Mouse (Mus musculus) gastrocnemius, postnatal 36 days (tissue): ENCODE data around the gene Papolg. TPM values are rescaled to one million over a fixed set of nuclear protein-coding genes. Genes with fewer than 3 reads are reported as not detected.
"Not testable (repeated sequence)": the region's sequence is repeated elsewhere in the genome, so short reads cannot be mapped to it uniquely, and the experiment has no call there.

Experiments used
- DNase-seq, 2 experiments: peaks; one replicate each; pipeline ENCODE4 v3.0.0; 2022
- intact Hi-C: fragments of 180-260 bp; cut with DNase I; formaldehyde crosslinking; loops from one replicate; pipeline ENCODE4 v1.15.1; 2025
- long read RNA-seq, 2 experiments: library from polyadenylated mRNA; stranded (forward); transcript quantifications; one replicate each; pipeline ENCODE4 v2.0.0; 2021
- total RNA-seq, 2 experiments: library from RNA; stranded (reverse); gene quantifications; 2 replicates each; pipeline ENCODE4 v1.2.3; 2021

Papolg gene
- total RNA-seq: 1 to 10 TPM; 3.2 to 4.0 TPM
- long read RNA-seq, experiment 1, partial matches to known transcripts: 1 of 2 reads
- long read RNA-seq, experiment 1, other reads (novel, unspliced or antisense): 0 of 2 reads
- long read RNA-seq, experiment 2, partial matches to known transcripts: 0 of 2 reads
- long read RNA-seq, experiment 2, other reads (novel, unspliced or antisense): 0 of 2 reads

DNA sequence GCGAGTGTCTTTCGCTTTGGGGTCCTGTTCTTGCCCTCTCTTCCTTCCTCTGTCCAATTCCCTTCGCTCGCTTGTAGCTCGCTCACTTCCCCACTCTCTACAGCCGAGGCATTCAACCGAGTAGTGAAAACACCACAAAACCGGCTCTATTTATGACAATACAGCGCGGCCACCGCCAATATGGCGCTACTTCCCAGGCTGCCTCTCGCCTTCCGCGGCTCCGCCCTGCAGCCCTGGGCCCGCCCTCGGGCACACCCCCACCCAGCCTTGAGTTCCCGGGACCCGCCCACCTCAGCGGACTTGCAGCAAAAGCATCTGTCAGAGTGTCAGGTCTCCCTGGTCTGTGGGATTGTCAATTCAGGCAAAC, at the start of gene Papolg:
Gene Papolg (minus strand): TSS at position 194 of the 367 bp plus-strand sequence.
- intact Hi-C loops: loop anchor here (2.0 kb wide), 1 partner anchor 60 kb away; no protein-coding TSS in a partner anchor
- peak; percentile 85 to 88 for DNase-seq

- intact Hi-C loops: not testable (repeated sequence)
These were observed 33.1 kb upstream of the Papolg start for GRCm38 (mm10) chr11:23928146-23928545.

DNA sequence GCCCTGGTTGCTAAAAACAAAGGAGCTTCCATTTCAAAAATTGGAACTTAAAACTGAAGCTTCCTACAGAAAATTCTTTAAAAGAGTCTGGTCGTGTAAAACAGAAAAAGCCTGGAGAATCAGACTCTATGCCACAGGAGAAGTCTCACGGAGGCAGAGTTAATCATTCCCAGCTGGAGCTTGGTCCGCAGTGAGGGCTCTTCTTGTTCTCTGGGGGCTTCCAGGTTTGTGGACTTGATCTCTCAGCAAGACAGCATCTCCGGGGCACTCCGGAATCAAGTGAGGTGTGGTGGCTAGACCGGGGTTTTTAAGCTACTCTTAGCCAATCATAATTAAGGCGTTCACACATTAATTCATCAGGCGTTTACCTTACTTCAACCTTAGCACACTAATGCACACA, 32.6 kb upstream of the Papolg start:
- DNase-seq: no peak
- intact Hi-C loops: no loop called here

More at GRCm38 (mm10) chr11:23928146-23928545, 33.1 kb upstream of the Papolg start:
- not testable (repeated sequence) for DNase-seq

DNA sequence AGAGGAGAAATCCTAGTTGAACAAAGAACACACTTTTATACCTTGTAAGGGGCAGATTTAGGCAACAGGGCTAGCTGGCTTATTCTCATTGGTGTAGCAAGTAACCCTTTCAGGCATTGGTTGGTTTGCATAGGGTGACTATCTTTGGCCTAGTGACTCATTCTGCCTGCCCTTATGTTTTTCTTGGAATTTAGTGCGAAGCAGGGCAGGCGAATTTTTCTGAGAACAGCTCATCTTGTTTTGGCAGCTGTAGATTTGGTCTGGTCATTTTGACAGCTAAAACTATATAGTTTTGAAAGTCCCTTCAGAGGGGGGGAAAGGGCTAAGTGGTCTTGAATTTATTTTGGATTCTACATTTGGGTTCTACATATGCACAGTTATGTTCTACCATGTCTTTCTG, 18.8 kb upstream of the Papolg start:
- intact Hi-C loops, DNase-seq: not testable (repeated sequence)

DNA sequence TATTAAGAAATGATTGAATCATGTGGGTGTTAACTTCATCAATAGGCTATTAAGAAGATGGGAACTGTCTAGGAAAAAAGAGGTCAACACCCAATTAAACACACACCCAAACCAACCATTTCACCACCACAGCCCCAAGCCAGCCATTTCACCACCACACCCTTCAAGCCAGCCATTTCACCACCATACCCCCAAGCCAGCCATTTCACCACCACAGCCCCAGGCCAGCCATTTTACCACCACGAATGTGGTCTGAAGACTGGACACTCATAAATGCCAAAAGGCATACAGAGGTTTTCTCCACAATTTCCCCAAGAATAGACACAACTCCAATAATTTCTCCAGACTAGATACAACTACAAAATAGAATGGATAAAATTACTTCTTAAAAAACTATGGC, 8.9 kb upstream of the Papolg start:
- no peak for DNase-seq
- intact Hi-C loops: no loop called here

DNA sequence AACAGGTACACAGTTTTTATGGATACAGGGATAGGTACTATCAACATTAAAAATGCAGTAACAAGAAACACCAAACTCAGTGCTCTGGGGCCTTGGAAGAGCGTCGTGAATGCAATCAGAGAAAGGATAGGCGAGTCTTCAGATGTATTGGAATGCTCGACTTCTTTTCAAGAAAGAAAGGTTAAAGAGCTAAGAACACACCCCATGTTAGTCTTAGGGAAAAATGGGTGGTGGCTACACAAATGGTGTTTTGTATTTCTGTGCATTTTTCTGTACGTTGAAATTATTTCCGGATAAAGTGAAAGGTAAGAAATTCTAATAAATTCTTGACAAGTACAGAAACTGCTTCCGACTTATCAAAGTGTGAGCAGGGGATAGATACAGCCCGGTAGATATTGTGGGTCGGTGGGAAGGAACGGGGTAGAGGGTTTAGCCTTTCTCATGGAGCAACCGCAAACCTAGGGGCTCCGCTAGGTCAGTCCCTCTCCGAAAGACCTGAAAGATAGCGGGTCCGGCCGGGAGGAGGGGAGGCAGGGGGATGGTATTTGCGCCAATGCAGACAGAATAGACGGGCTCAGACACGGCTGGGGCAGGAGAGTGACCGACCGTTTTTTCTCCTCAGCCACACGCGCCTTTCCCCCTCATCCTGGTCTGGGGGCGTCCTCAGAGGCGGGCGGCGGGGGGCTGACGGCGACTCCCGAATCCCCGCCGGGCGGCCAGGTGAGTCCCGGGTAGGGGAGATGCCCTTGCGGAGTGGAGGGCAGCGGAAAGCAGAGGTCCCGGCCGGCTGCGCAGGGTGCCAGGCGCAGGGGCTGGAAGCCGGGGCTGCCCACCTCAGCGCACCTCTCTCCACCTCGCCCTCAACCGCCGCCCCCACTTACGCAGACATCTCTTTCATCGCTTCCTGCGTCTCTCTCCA, 653 bp downstream of the Papolg start:
- DNase-seq: no peak
- intact Hi-C loops: loop anchor here (2.0 kb wide), 1 partner anchor 60 kb away; no protein-coding TSS in a partner anchor

DNA sequence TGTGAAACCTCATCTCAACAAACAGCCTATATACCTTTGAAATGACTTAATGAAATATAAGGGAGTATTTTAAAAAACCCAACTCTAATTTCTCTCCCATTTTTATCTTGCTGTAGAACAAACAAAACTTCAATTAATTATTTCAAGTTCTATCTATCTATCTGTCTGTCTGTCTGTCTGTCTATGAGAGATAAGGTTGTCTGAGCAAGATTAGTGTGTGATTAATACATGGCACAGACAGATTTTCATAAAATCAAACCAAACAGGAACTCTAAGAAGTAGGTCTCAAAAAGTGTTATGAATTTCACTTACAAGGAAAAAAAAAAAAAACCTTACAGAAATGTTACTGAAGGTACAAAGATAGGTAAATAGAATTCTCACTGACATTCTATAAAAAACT, 1.5 kb downstream of the Papolg start:
- intact Hi-C loops: no loop called here
- DNase-seq: no peak

GRCm38 (mm10) chr11:23864326-23864725, 30.7 kb downstream of the Papolg start:
- no peak for DNase-seq
- intact Hi-C loops: no loop called here

DNA sequence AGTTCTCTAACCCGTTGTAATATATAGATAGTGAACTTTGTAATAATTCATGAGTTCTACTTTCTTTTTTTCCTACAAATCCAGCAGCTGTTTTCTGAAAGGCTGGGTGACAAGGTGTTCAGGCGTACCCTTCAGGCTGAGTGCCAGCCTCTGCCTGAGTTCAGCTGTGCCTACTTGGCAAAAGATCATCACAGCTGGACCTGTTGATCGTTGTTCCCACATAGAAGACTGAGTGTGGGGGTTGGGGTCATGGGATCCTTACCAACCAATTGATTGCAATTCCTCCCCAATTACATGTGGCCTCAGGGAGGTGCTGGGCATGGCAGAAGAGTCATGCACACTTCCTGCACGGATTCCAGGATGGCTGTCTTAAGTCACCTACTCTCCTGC, 38.3 kb downstream of the Papolg start:
- no peak for DNase-seq
- intact Hi-C loops: loop anchor here (10.0 kb wide), 2 partner anchors 98 to 182 kb away; no protein-coding TSS in a partner anchor

DNA sequence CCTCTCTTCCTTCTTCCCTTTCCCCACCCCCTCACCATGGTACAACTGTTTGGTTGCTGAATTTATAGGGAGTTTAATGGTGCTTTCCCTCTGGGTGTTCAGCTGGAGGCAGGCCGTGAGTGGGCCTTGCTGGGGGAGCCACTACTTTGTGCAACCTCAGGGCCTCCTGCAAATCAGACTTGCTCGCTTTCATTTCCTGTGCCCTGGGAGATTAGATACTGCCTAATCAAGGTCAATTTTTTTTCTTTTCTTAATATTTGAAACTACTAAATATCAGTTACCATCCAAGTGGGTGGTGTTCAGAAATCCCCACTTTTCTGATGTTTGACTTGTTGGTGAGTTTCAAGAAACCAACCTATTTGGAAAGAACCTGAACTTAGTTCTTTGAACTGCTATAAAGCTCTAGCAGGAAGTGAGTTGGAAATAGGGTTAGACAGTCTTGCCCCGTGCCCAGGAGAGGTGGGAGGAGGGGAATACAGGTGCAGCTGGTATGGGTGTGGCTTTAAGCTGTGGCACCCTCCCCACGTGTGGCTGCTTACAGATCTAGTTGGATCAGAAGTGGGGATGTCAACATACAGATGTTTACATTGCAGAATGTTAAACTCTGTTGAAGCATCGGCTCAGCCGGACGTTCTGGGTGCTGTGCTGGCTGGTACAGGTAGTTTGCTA, 38.9 kb downstream of the Papolg start:
- DNase-seq: no peak
- intact Hi-C loops: loop anchor here (10.0 kb wide), 2 partner anchors 99 to 181 kb away; no protein-coding TSS in a partner anchor

GRCm38 (mm10) chr11:23855182-23855802, 39.8 kb downstream of the Papolg start:
- intact Hi-C loops: loop anchor here (10.0 kb wide), 2 partner anchors 100 to 180 kb away; no protein-coding TSS in a partner anchor

GRCm38 (mm10) chr11:23853306-23853705, 41.7 kb downstream of the Papolg start:
- intact Hi-C loops: loop anchor here (10.0 kb wide), 2 partner anchors 101 to 179 kb away; no protein-coding TSS in a partner anchor
- no peak for DNase-seq

More at GRCm38 (mm10) chr11:23855182-23855802, 39.8 kb downstream of the Papolg start:
- DNase-seq: peak; percentile 43 to 55

- intact Hi-C loops: no loop called here
- DNase-seq: no peak
These were observed 48.8 kb downstream of the Papolg start for GRCm38 (mm10) chr11:23846016-23846815.

GRCm38 (mm10) chr11:23823244-23823643, 71.8 kb downstream of the Papolg start:
- intact Hi-C loops: no loop called here

GRCm38 (mm10) chr11:23821652-23822051, 73.4 kb downstream of the Papolg start:
- intact Hi-C loops: no loop called here
- no peak for DNase-seq

More at GRCm38 (mm10) chr11:23823244-23823643, 71.8 kb downstream of the Papolg start:
- no peak for DNase-seq

DNA sequence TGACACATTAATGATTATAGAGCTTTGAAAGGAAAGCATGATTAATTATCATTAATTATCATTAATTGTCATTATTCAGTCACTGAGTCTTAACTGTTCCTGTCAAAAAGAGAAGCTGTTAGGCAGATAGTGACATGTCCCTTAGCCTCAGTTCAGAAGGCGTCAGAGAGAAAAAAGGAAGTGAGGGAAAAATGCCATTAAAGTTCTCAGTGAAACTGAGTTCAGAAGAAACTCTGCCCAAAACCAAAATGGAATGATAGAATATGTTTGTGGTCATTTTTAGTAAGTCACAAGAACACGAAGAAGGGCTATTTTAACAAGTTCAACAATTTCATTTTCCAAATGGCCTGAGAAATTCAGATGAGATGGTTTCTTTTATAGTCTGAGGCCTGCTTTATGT, 74.1 kb downstream of the Papolg start:
- no peak for DNase-seq
- intact Hi-C loops: no loop called here

- intact Hi-C loops: no loop called here
- no peak for DNase-seq
These were observed 76.3 kb downstream of the Papolg start for GRCm38 (mm10) chr11:23818745-23819144.
